Mouse (Mus musculus): ENCODE measurements around the gene Usp50. TPM values are rescaled to one million over a fixed set of nuclear protein-coding genes. Genes with fewer than 3 reads are reported as not detected.

Usp50 gene
- polyA plus RNA-seq, 1 experiment from 2014 or later, result 2.7 TPM

GRCm38 (mm10) chr2:126776416-126776815 lies 6.9 kb downstream of the Usp50 start:
- Histone ChIP-seq H3K4me2 (replicated peaks) (no peak overlapping the region), H3K4me1 (replicated peaks) (no peaks in the 10 kb centered on the region), H3K9me3 (no peaks in the 10 kb centered on the region), H3K27ac (no peak overlapping the region), H3K36me3 (no peaks in the 10 kb centered on the region), H3K4me3 (replicated peaks) (no peak overlapping the region), H3K9ac (replicated peaks) (no peak overlapping the region), H3K27me3 (no peaks in the 10 kb centered on the region)
- no peak for ATAC-seq
- WGBS, result 62% methylated on average over 1 of the region's 1 CpGs

GRCm38 (mm10) chr2:126775951-126776350 lies 7.3 kb downstream of the Usp50 start:
- whole genome bisulfite sequencing, result 76% methylated on average over 4 of the region's 4 CpGs
- H3K9me3 ChIP-seq, result no peaks in the 10 kb centered on the region
- H3K9ac ChIP-seq (replicated peaks), result no peak overlapping the region
- no peak overlapping the region for H3K4me3 ChIP-seq (replicated peaks)
- H3K27me3 ChIP-seq, result no peaks in the 10 kb centered on the region
- no peaks in the 10 kb centered on the region for H3K36me3 ChIP-seq
- no peak overlapping the region for H3K27ac ChIP-seq
- no peak for ATAC-seq
- H3K4me2 ChIP-seq (replicated peaks), result no peak overlapping the region
- H3K4me1 ChIP-seq (replicated peaks), result no peaks in the 10 kb centered on the region

- Histone ChIP-seq H3K27ac (no peak overlapping the region), H3K4me2 (replicated peaks) (no peak overlapping the region), H3K9ac (replicated peaks) (no peak overlapping the region), H3K4me1 (replicated peaks) (no peaks in the 10 kb centered on the region), H3K9me3 (no peaks in the 10 kb centered on the region), H3K36me3 (no peaks in the 10 kb centered on the region), H3K4me3 (replicated peaks) (no peak overlapping the region), H3K27me3 (no peaks in the 10 kb centered on the region)
- ATAC-seq, result no peak
- WGBS, result 96% methylated on average over 5 of the region's 5 CpGs
These were observed 11.1 kb downstream of the Usp50 start for GRCm38 (mm10) chr2:126772217-126772616.

GRCm38 (mm10) chr2:126769431-126770181 lies 13.7 kb downstream of the Usp50 start:
- Histone ChIP-seq H3K36me3 (no peaks in the 10 kb centered on the region), H3K4me3 (replicated peaks) (no peak overlapping the region), H3K27ac (no peak overlapping the region), H3K27me3 (no peaks in the 10 kb centered on the region), H3K4me1 (replicated peaks) (peaks cover 10% of the 10 kb centered on the region; the same call in 1 of the 2 replicates), H3K9me3 (no peaks in the 10 kb centered on the region), H3K4me2 (replicated peaks) (no peak overlapping the region), H3K9ac (replicated peaks) (no peak overlapping the region)
- 80% methylated on average over 19 of the region's 19 CpGs for WGBS
- ATAC-seq, result no peak

GRCm38 (mm10) chr2:126768194-126768593 lies 15.1 kb downstream of the Usp50 start:
- ATAC-seq, result no peak
- Histone ChIP-seq H3K4me2 (replicated peaks) (no peak overlapping the region), H3K4me1 (replicated peaks) (peaks cover 10% of the 10 kb centered on the region; the same call in 1 of the 2 replicates), H3K9me3 (no peaks in the 10 kb centered on the region), H3K4me3 (replicated peaks) (no peak overlapping the region), H3K27me3 (no peaks in the 10 kb centered on the region), H3K27ac (no peak overlapping the region), H3K9ac (replicated peaks) (no peak overlapping the region), H3K36me3 (peaks cover 4% of the 10 kb centered on the region; the same call in 1 of the 2 replicates)
- WGBS, result 80% methylated on average over 4 of the region's 4 CpGs

- H3K27ac ChIP-seq, result no peak overlapping the region
- H3K4me2 ChIP-seq (replicated peaks), result no peak overlapping the region
- no peaks in the 10 kb centered on the region for H3K27me3 ChIP-seq
- H3K4me3 ChIP-seq (replicated peaks), result no peak overlapping the region
- H3K9me3 ChIP-seq, result no peaks in the 10 kb centered on the region
- peaks cover 10% of the 10 kb centered on the region; the same call in 1 of the 2 replicates for H3K4me1 ChIP-seq (replicated peaks)
- H3K36me3 ChIP-seq, result peaks cover 9% of the 10 kb centered on the region
- no peak for ATAC-seq
- WGBS, result 97% methylated on average over 3 of the region's 3 CpGs
- no peak overlapping the region for H3K9ac ChIP-seq (replicated peaks)
These were observed 15.7 kb downstream of the Usp50 start for GRCm38 (mm10) chr2:126767599-126767998.

- Histone ChIP-seq H3K9me3 (no peaks in the 10 kb centered on the region), H3K27me3 (no peaks in the 10 kb centered on the region), H3K9ac (replicated peaks) (no peak overlapping the region), H3K27ac (no peak overlapping the region), H3K36me3 (peaks cover 24% of the 10 kb centered on the region), H3K4me1 (replicated peaks) (peaks cover 10% of the 10 kb centered on the region; the same call in 1 of the 2 replicates), H3K4me3 (replicated peaks) (no peak overlapping the region), H3K4me2 (replicated peaks) (no peak overlapping the region)
- 50% methylated on average over 11 of the region's 11 CpGs for WGBS
- ATAC-seq, result peak; percentile 80
These were observed 17.2 kb downstream of the Usp50 start for GRCm38 (mm10) chr2:126765867-126766582.

- peaks cover 88% of the 10 kb centered on the region for H3K36me3 ChIP-seq
- no peak for ATAC-seq
These were observed 23.9 kb downstream of the Usp50 start for GRCm38 (mm10) chr2:126759351-126759750.

GRCm38 (mm10) chr2:126755664-126756063 lies 27.6 kb downstream of the Usp50 start:
- H3K9me3 ChIP-seq, result no peaks in the 10 kb centered on the region
- H3K4me3 ChIP-seq (replicated peaks), result no peak overlapping the region
- no peak for ATAC-seq
- no peaks in the 10 kb centered on the region for H3K4me1 ChIP-seq (replicated peaks)
- no peaks in the 10 kb centered on the region for H3K27me3 ChIP-seq
- H3K27ac ChIP-seq, result no peak overlapping the region
- H3K36me3 ChIP-seq, result peaks cover 90% of the 10 kb centered on the region
- no peak overlapping the region for H3K4me2 ChIP-seq (replicated peaks)
- 99% methylated on average over 6 of the region's 6 CpGs for WGBS
- no peak overlapping the region for H3K9ac ChIP-seq (replicated peaks)

More at GRCm38 (mm10) chr2:126759351-126759750, 23.9 kb downstream of the Usp50 start:
- no peak overlapping the region for H3K9ac ChIP-seq (replicated peaks)
- H3K4me3 ChIP-seq (replicated peaks), result no peak overlapping the region
- H3K4me1 ChIP-seq (replicated peaks), result no peaks in the 10 kb centered on the region
- H3K27me3 ChIP-seq, result no peaks in the 10 kb centered on the region
- 89% methylated on average over 7 of the region's 7 CpGs for WGBS
- H3K27ac ChIP-seq, result no peak overlapping the region
- no peaks in the 10 kb centered on the region for H3K9me3 ChIP-seq
- H3K4me2 ChIP-seq (replicated peaks), result no peak overlapping the region

- no peak overlapping the region for H3K4me2 ChIP-seq (replicated peaks)
- H3K27me3 ChIP-seq, result no peaks in the 10 kb centered on the region
- 95% methylated on average over 5 of the region's 5 CpGs for WGBS
- ATAC-seq, result no peak
- H3K27ac ChIP-seq, result no peak overlapping the region
- H3K4me1 ChIP-seq (replicated peaks), result no peaks in the 10 kb centered on the region
- H3K9ac ChIP-seq (replicated peaks), result no peak overlapping the region
- no peaks in the 10 kb centered on the region for H3K9me3 ChIP-seq
- H3K4me3 ChIP-seq (replicated peaks), result no peak overlapping the region
- peaks cover 78% of the 10 kb centered on the region for H3K36me3 ChIP-seq
These were observed 39.9 kb downstream of the Usp50 start for GRCm38 (mm10) chr2:126743389-126743788.

- Histone ChIP-seq H3K4me2 (replicated peaks) (no peak overlapping the region), H3K9ac (replicated peaks) (no peak overlapping the region), H3K4me3 (replicated peaks) (no peak overlapping the region), H3K36me3 (peaks cover 76% of the 10 kb centered on the region), H3K27me3 (no peaks in the 10 kb centered on the region), H3K9me3 (no peaks in the 10 kb centered on the region), H3K4me1 (replicated peaks) (no peaks in the 10 kb centered on the region), H3K27ac (no peak overlapping the region)
- 98% methylated on average over 2 of the region's 2 CpGs for WGBS
- no peak for ATAC-seq
These were observed 43.0 kb downstream of the Usp50 start for GRCm38 (mm10) chr2:126740314-126740713.

- H3K9ac ChIP-seq (replicated peaks), result no peak overlapping the region
- 93% methylated on average over 6 of the region's 6 CpGs for WGBS
- H3K27me3 ChIP-seq, result no peaks in the 10 kb centered on the region
- no peak overlapping the region for H3K4me2 ChIP-seq (replicated peaks)
- peaks cover 73% of the 10 kb centered on the region for H3K36me3 ChIP-seq
- H3K27ac ChIP-seq, result no peak overlapping the region
- H3K4me3 ChIP-seq (replicated peaks), result no peak overlapping the region
- H3K4me1 ChIP-seq (replicated peaks), result no peaks in the 10 kb centered on the region
- ATAC-seq, result no peak
- H3K9me3 ChIP-seq, result no peaks in the 10 kb centered on the region
These were observed 47.8 kb downstream of the Usp50 start for GRCm38 (mm10) chr2:126735339-126736073.
